Mouse (Mus musculus) spleen, adult 2 months (tissue): ENCODE data around the gene Vav2.

Experiments used
- CTCF ChIP-seq: fragments of 200-500 bp; IDR thresholded peaks from 2 replicates; pipeline ENCODE4 v1.5.1; 2011; ENCODE audit warnings: mild to moderate bottlenecking, inconsistent platforms; ENCODE audit not compliant: insufficient read depth, insufficient read length, insufficient replicate concordance; ENCODE audit errors: extremely low read depth
- POLR2A ChIP-seq: fragments of 200-500 bp; IDR thresholded peaks from 2 replicates; pipeline ENCODE4 v1.6.1; 2011; ENCODE audit warnings: low read depth, low read length, inconsistent platforms

DNA sequence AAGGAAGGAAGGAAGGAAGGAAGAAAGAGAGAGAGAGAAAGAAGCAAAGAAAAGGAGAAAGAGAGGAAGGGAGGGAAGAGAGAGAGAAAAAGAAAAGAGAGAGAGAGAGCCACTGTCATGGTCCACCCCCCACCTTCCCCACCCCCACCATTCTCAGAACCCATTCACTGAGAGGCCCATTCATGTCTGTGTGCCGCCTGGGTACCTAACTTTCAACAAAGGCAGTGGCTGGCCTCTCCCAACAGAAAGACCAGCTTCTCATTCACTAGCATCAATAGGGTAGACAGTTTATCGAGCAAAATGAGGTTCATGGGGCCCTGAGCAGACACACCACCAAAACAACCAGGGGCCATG lies 13.3 kb downstream of the Vav2 start:
- TF ChIP-seq CTCF: no peak
- no peak for TF ChIP-seq POLR2A
